Mouse (Mus musculus) fat pad, adult 2 months (tissue): Measurements from ENCODE around the gene Vmn1r198.
"Not testable (repeated sequence)": the region's sequence is repeated elsewhere in the genome, so short reads cannot be mapped to it uniquely, and the experiment has no call there.

Experiments
- DNase-seq: peaks from one replicate; pipeline ENCODE4 v3.0.0-alpha.2; 2011; ENCODE audit warnings: low read depth, low spot score; ENCODE audit errors: extremely low read depth

Gene Vmn1r198

GRCm38 (mm10) chr13:22350064-22350463 is at the start of gene Vmn1r198:
TSS of gene Vmn1r198 (plus strand) at chr13:22350364.
- DNase-seq = no peak

GRCm38 (mm10) chr13:22308075-22308474 is 42.1 kb upstream of the Vmn1r198 start:
- DNase-seq = not testable (repeated sequence)

GRCm38 (mm10) chr13:22315361-22315760 is 34.8 kb upstream of the Vmn1r198 start:
- no peak for DNase-seq

GRCm38 (mm10) chr13:22317366-22317765 is 32.8 kb upstream of the Vmn1r198 start:
- DNase-seq = peak; percentile 55

- DNase-seq = no peak
Measured at GRCm38 (mm10) chr13:22320091-22320490, 30.1 kb upstream of the Vmn1r198 start.

GRCm38 (mm10) chr13:22324289-22324688 is 25.9 kb upstream of the Vmn1r198 start, which contains the start of gene Vmn1r197:
TSS of gene Vmn1r197 (plus strand) at chr13:22324589.
- DNase-seq = no peak

GRCm38 (mm10) chr13:22333269-22333668 is 16.9 kb upstream of the Vmn1r198 start:
- no peak for DNase-seq

GRCm38 (mm10) chr13:22335565-22335964 is 14.6 kb upstream of the Vmn1r198 start:
- no peak for DNase-seq

- DNase-seq = no peak
Measured at GRCm38 (mm10) chr13:22350813-22351212, 649 bp downstream of the Vmn1r198 start.

- DNase-seq = no peak
Measured at GRCm38 (mm10) chr13:22379518-22379917, 29.4 kb downstream of the Vmn1r198 start, which contains the start of gene Vmn1r199. TSS of gene Vmn1r199 (plus strand) at chr13:22379818.

- DNase-seq = not testable (repeated sequence)
Measured at GRCm38 (mm10) chr13:22381128-22381527, 31.0 kb downstream of the Vmn1r198 start.

- no peak for DNase-seq
Measured at GRCm38 (mm10) chr13:22383401-22383800, 33.2 kb downstream of the Vmn1r198 start.

- no peak for DNase-seq
Measured at GRCm38 (mm10) chr13:22387050-22387449, 36.9 kb downstream of the Vmn1r198 start.

GRCm38 (mm10) chr13:22390073-22390472 is 39.9 kb downstream of the Vmn1r198 start, which contains the start of gene Vmn1r200:
TSS of gene Vmn1r200 (plus strand) at chr13:22390373.
- no peak for DNase-seq

GRCm38 (mm10) chr13:22402978-22403377 is 52.8 kb downstream of the Vmn1r198 start:
- DNase-seq = no peak
